ENCODE assay signal across 8 mouse cellular contexts in genomic region chr16:30790036-30790435, GRCm38 (mm10).
DNase-seq lines count a peak whose midpoint lies in the region; ATAC-seq and TF ChIP-seq lines count a peak whose summit lies in the region.

No protein-coding gene starts in this region.

- peak overlapping the region; percentile 67; the same call in 1 of the 2 replicates for H3K9ac ChIP-seq in heart, embryonic 13.5 days
- no peak overlapping the region for H3K9ac ChIP-seq in kidney, postnatal 0 days (ENCODE audit: low read depth, low read length)

- H3K36me3 ChIP-seq in heart, embryonic 13.5 days: no peaks in the 10 kb centered on the region
- H3K36me3 ChIP-seq in kidney, postnatal 0 days (ENCODE audit: insufficient read depth, low read length): no peaks in the 10 kb centered on the region

- H3K4me1 ChIP-seq in heart, embryonic 13.5 days: peaks cover 80% of the 10 kb centered on the region
- H3K4me1 ChIP-seq in kidney, postnatal 0 days (replicated peaks; ENCODE audit: insufficient read depth, low read length): peaks cover 18% of the 10 kb centered on the region

- peak overlapping the region; percentile 97 for H3K27ac ChIP-seq in heart, embryonic 13.5 days (replicated peaks)
- peak overlapping the region; percentile 74 for H3K27ac ChIP-seq in kidney, postnatal 0 days

- peak; percentile 48 for DNase-seq in 3134 (ENCODE audit: extremely low read depth, insufficient read length, low spot score)
- DNase-seq in adrenal gland, postnatal 10 days: peak; percentile 52
- peak; percentile 54 for DNase-seq in kidney, postnatal 0 days (ENCODE audit: low spot score)
- DNase-seq in lung, postnatal 10 days: peak; percentile 88
- DNase-seq in thymus, postnatal 0 days (ENCODE audit: low spot score): no peak
- DNase-seq in spleen, postnatal 4 days (ENCODE audit: low spot score in 2 of 2): no peak
- no peak for DNase-seq in urinary bladder, adult 2 months (ENCODE audit: low spot score)

- WGBS in heart, embryonic 13.5 days: 13% methylated on average over 3 of the region's 3 CpGs
- 41% methylated on average over 3 of the region's 3 CpGs for WGBS in kidney, postnatal 0 days

- no peak for TF ChIP-seq CTCF in kidney, postnatal 0 days (IDR thresholded peaks at IDR 0.05; ENCODE audit: low read depth)

- H3K9me3 ChIP-seq in heart, embryonic 13.5 days: no peaks in the 10 kb centered on the region
- no peaks in the 10 kb centered on the region for H3K9me3 ChIP-seq in kidney, postnatal 0 days (replicated peaks; ENCODE audit: low read length)

- peak overlapping the region; percentile 50 for H3K4me2 ChIP-seq in heart, embryonic 13.5 days
- H3K4me2 ChIP-seq in kidney, postnatal 0 days (ENCODE audit: low read length): no peak overlapping the region

- ATAC-seq in heart, embryonic 13.5 days (ENCODE audit: extremely low read depth, insufficient number of reproducible peaks, low FRiP score, low TSS enrichment): no peak
- no peak for ATAC-seq in kidney, postnatal 0 days (replicated peaks; ENCODE audit: low FRiP score, low read depth)

- H3K4me3 ChIP-seq in heart, embryonic 13.5 days: no peak overlapping the region
- H3K4me3 ChIP-seq in kidney, postnatal 0 days (replicated peaks; ENCODE audit: low read depth, low read length): no peak overlapping the region

- H3K27me3 ChIP-seq in heart, embryonic 13.5 days (replicated peaks): no peaks in the 10 kb centered on the region
- H3K27me3 ChIP-seq in kidney, postnatal 0 days (ENCODE audit: insufficient read depth, low read length): no peaks in the 10 kb centered on the region

Comparison
In these comparisons a context has a peak if more than half of its experiments do, and no peak if none do; other contexts are left out.
1. DNase-seq: peak in 3134 (single experiment), adrenal gland, postnatal 10 days (single experiment), kidney, postnatal 0 days (single experiment) and lung, postnatal 10 days (single experiment); none in thymus, postnatal 0 days (single experiment), spleen, postnatal 4 days (0 of 2) and urinary bladder, adult 2 months (single experiment).